Mouse (Mus musculus) central nervous system, embryonic 14 days (tissue): ENCODE measurements around the gene Cct5. TPM values are rescaled to one million over a fixed set of nuclear protein-coding genes. Genes with fewer than 3 reads are reported as not detected.

Source experiments
- polyA plus RNA-seq: library from polyadenylated mRNA; depleted of rRNA; stranded (reverse); fragments of >200 nt; gene quantifications from 2 replicates; pipeline ENCODE4 v1.2.3, GENCODE M21; 2012; rRNA removed

The Cct5 gene
- polyA plus RNA-seq = 371 and 419 TPM in 2 replicates

GRCm38 (mm10) chr15:31601646-31602374 lies at the start of gene Cct5, which contains the start of gene Fam173b:
Gene Cct5 (minus strand): TSS chr15:31601804.
Gene Fam173b (plus strand): TSS chr15:31601852.

GRCm38 (mm10) chr15:31565184-31565583 lies 36.4 kb downstream of the Cct5 start, which contains the start of gene Cmbl:
Gene Cmbl (plus strand): TSS chr15:31565389.

Other genes with a start within 250 kb of the Cct5 start
- gene Ankrd33b, start 234.1 kb downstream of the Cct5 start, polyA plus RNA-seq = 0.49 and 0.85 TPM in 2 replicates
- gene Ropn1l, start 148.1 kb downstream of the Cct5 start, polyA plus RNA-seq = 0.79 and 1.2 TPM in 2 replicates
- gene March6, start 70.8 kb downstream of the Cct5 start, polyA plus RNA-seq = 65.8 and 68.0 TPM in 2 replicates
- gene Cmbl, start 36.4 kb downstream of the Cct5 start, polyA plus RNA-seq = 5.9 and 6.7 TPM in 2 replicates
- gene Fam173b, start within 50 bp of the Cct5 start, polyA plus RNA-seq = 15.0 and 15.5 TPM in 2 replicates